Mouse (Mus musculus) hindbrain, embryonic 11.5 days (tissue): Measurements from ENCODE around the gene Olfr1366. TPM values are rescaled to one million over a fixed set of nuclear protein-coding genes. Genes with fewer than 3 reads are reported as not detected.

Experiments
- ATAC-seq: fragments of 200-750 bp; cut with Nextera tagmentation; 2 replicates; pipeline ENCODE4 v1.8.0; 2017; ENCODE audit warnings: mild to moderate bottlenecking, moderate TSS enrichment, moderate library complexity; ENCODE audit not compliant: low FRiP score
- DNase-seq: peaks from one replicate; pipeline ENCODE4 v3.0.0-alpha.2; 2015; ENCODE audit warnings: low spot score
- H3K27ac ChIP-seq: fragments of 300-500 bp; sonication (generic); 2 replicates; pipeline ENCODE4 v1.5.1; 2014; ENCODE audit warnings: mild to moderate bottlenecking, low read depth, low read length
- H3K27me3 ChIP-seq: fragments of 300-500 bp; sonication (generic); 2 replicates; pipeline ENCODE4 v1.6.1; 2014; ENCODE audit warnings: mild to moderate bottlenecking, low read length, moderate library complexity, mixed read lengths; ENCODE audit not compliant: control insufficient read depth, insufficient read depth
- H3K36me3 ChIP-seq: fragments of 300-500 bp; sonication (generic); 2 replicates; pipeline ENCODE4 v1.6.1; 2014; ENCODE audit warnings: mild to moderate bottlenecking, low read length, moderate library complexity, mixed read lengths; ENCODE audit not compliant: control insufficient read depth, insufficient read depth
- H3K4me1 ChIP-seq: fragments of 300-500 bp; sonication (generic); replicated peaks from 2 replicates; pipeline ENCODE4 v1.6.1; 2014; ENCODE audit warnings: low read length, mixed read lengths; ENCODE audit not compliant: control insufficient read depth, insufficient read depth
- H3K4me2 ChIP-seq: fragments of 300-500 bp; sonication (generic); replicated peaks from 2 replicates; pipeline ENCODE4 v1.6.1; 2014; ENCODE audit warnings: mild to moderate bottlenecking, low read depth, low read length
- H3K4me3 ChIP-seq: fragments of 300-500 bp; sonication (generic); 2 replicates; pipeline ENCODE4 v1.5.1; 2014; ENCODE audit warnings: low read depth, low read length
- H3K9ac ChIP-seq: fragments of 300-500 bp; sonication (generic); 2 replicates; pipeline ENCODE4 v1.6.1; 2014; ENCODE audit warnings: low read depth, low read length
- H3K9me3 ChIP-seq: fragments of 300-500 bp; sonication (generic); 2 replicates; pipeline ENCODE4 v1.6.1; 2016; ENCODE audit warnings: low read length; ENCODE audit not compliant: control insufficient read depth
- WGBS: fragments of 180-500 bp; shearing (Covaris S2); extraction: QIAGEN DNeasy Blood & Tissue Kit; methylation state at CpG from one replicate; pipeline ENCODE4 v1.1.7; 2014; 5-methylcytosine and 5-hydroxymethylcytosine counted together
- polyA plus RNA-seq: library from polyadenylated mRNA; unstranded; fragments of >200 nt; fragmentation: Nextera tagmentation; extraction: Ambion mirVana; gene quantifications from 2 replicates; pipeline ENCODE4 v1.2.1, GENCODE M21; 2014

Gene Olfr1366
- polyA plus RNA-seq: 0.05 and 0.25 TPM in 2 replicates

DNA sequence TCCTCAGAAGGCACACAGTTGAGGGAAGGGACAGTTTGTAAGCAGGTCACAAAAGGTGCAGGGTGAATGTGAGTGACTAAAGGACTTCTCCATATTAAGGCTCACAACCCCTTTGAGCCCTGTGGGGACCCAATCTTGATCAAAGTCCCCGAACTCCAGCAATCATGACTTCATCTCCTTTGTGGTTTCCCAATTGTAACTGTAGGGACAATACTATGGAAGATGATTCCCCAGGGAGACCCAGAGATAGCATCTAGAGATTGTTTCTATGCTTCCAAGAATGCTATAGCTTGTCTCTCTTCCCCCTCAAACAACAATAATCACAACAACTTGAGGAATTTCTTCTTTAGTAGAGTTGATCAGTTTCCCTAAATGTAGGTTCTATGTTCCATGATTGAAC lies at the start of gene Olfr1366:
TSS of gene Olfr1366 (minus strand) at position 101 of the 400 bp plus-strand sequence.
- Histone ChIP-seq H3K4me3 (no peak within 1 kb of the TSS), H3K27ac (no peak within 1 kb of the TSS), H3K9me3 (no peaks in the 10 kb centered on the region), H3K9ac (no peak within 1 kb of the TSS), H3K36me3 (no peaks in the 10 kb centered on the region), H3K27me3 (no peaks in the 10 kb centered on the region), H3K4me2 (no peak within 1 kb of the TSS), H3K4me1 (no peaks in the 10 kb centered on the region)
- 70% methylated on average over 1 of the region's 1 CpGs for WGBS
- ATAC-seq: no peak
- no peak for DNase-seq

DNA sequence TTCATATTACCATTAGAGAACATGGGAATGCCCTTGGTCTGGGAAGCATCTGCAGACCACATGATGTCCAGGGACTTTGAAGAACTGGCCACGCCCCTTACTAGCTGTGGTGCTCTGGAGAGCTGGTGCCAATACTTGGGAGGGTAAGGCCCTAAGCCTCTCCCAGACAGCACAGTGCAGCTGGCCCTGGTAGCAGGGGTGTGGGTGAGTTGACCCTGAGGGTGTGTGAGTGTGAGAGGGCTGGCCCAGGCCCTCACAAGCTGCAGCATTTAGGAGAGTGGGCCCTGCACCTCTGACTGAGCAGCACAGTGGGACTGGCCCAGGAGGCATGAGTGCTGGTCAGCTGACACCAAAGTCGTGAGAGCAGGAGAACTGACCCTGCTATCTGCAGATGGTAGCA lies 49.0 kb upstream of the Olfr1366 start:
- Histone ChIP-seq H3K4me1 (no peaks in the 10 kb centered on the region), H3K27me3 (no peaks in the 10 kb centered on the region), H3K36me3 (no peaks in the 10 kb centered on the region), H3K9me3 (no peaks in the 10 kb centered on the region), H3K9ac (no peak overlapping the region), H3K4me2 (no peak overlapping the region), H3K27ac (no peak overlapping the region), H3K4me3 (no peak overlapping the region)
- ATAC-seq (0 out of 2 replicates have a peak, but pooled peaks have one; percentile 25), DNase-seq (no peak)
- WGBS: 60% methylated on average over 2 of the region's 2 CpGs

GRCm38 (mm10) chr13:21581659-21582058 lies 39.1 kb upstream of the Olfr1366 start, which contains the start of gene Olfr1364:
TSS of gene Olfr1364 (minus strand) at chr13:21581759.
- H3K4me1 ChIP-seq: no peaks in the 10 kb centered on the region
- WGBS: 88% methylated on average over 2 of the region's 2 CpGs
- no peaks in the 10 kb centered on the region for H3K27me3 ChIP-seq
- H3K4me3 ChIP-seq: no peak within 1 kb of the TSS
- no peaks in the 10 kb centered on the region for H3K36me3 ChIP-seq
- H3K27ac ChIP-seq: no peak within 1 kb of the TSS
- H3K9ac ChIP-seq: no peak within 1 kb of the TSS
- no peaks in the 10 kb centered on the region for H3K9me3 ChIP-seq
- no peak for DNase-seq
- ATAC-seq: no peak
- no peak within 1 kb of the TSS for H3K4me2 ChIP-seq

- H3K4me1 ChIP-seq: no peaks in the 10 kb centered on the region
- no peaks in the 10 kb centered on the region for H3K27me3 ChIP-seq
- DNase-seq (no peak), ATAC-seq (no peak)
- H3K4me2 ChIP-seq: no peak within 1 kb of the TSS
- 70% methylated on average over 1 of the region's 1 CpGs for WGBS
- H3K9me3 ChIP-seq: no peaks in the 10 kb centered on the region
- no peaks in the 10 kb centered on the region for H3K36me3 ChIP-seq
- H3K9ac ChIP-seq: no peak within 1 kb of the TSS
- H3K27ac ChIP-seq: no peak within 1 kb of the TSS
- no peak within 1 kb of the TSS for H3K4me3 ChIP-seq
Observed at GRCm38 (mm10) chr13:21559793-21560192, 17.2 kb upstream of the Olfr1366 start, which contains the start of gene Olfr1535. TSS of gene Olfr1535 (minus strand) at chr13:21559893.

GRCm38 (mm10) chr13:21550416-21551110 lies 8.0 kb upstream of the Olfr1366 start:
- H3K4me3 ChIP-seq: no peak overlapping the region
- 58% methylated on average over 3 of the region's 3 CpGs for WGBS
- no peak overlapping the region for H3K27ac ChIP-seq
- H3K4me2 ChIP-seq: no peak overlapping the region
- no peaks in the 10 kb centered on the region for H3K4me1 ChIP-seq
- DNase-seq (no peak), ATAC-seq (no peak)
- H3K9me3 ChIP-seq: no peaks in the 10 kb centered on the region
- no peaks in the 10 kb centered on the region for H3K36me3 ChIP-seq
- no peak overlapping the region for H3K9ac ChIP-seq
- no peaks in the 10 kb centered on the region for H3K27me3 ChIP-seq

- ATAC-seq (no peak), DNase-seq (no peak)
- no peak overlapping the region for H3K4me2 ChIP-seq
- no peaks in the 10 kb centered on the region for H3K27me3 ChIP-seq
- H3K4me3 ChIP-seq: no peak overlapping the region
- no peaks in the 10 kb centered on the region for H3K9me3 ChIP-seq
- H3K9ac ChIP-seq: no peak overlapping the region
- WGBS: 94% methylated on average over 3 of the region's 3 CpGs
- no peaks in the 10 kb centered on the region for H3K36me3 ChIP-seq
- no peak overlapping the region for H3K27ac ChIP-seq
- H3K4me1 ChIP-seq: no peaks in the 10 kb centered on the region
Observed at GRCm38 (mm10) chr13:21549487-21549886, 6.9 kb upstream of the Olfr1366 start.

GRCm38 (mm10) chr13:21530781-21531201 lies 11.8 kb downstream of the Olfr1366 start, which contains the start of gene Zkscan8:
TSS of gene Zkscan8 (minus strand) at chr13:21531120.
- Histone ChIP-seq H3K27me3 (no peaks in the 10 kb centered on the region), H3K9ac (peak within 1 kb of the TSS; percentile 99), H3K4me3 (peak within 1 kb of the TSS; percentile 90), H3K4me2 (peak within 1 kb of the TSS; percentile 49), H3K36me3 (no peaks in the 10 kb centered on the region), H3K4me1 (no peaks in the 10 kb centered on the region), H3K27ac (peak within 1 kb of the TSS; percentile 90), H3K9me3 (no peaks in the 10 kb centered on the region)
- DNase-seq: peak; percentile 89
- under 1% methylated on average over 37 of the region's 39 CpGs for WGBS
- peak; percentile 99 for ATAC-seq

DNA sequence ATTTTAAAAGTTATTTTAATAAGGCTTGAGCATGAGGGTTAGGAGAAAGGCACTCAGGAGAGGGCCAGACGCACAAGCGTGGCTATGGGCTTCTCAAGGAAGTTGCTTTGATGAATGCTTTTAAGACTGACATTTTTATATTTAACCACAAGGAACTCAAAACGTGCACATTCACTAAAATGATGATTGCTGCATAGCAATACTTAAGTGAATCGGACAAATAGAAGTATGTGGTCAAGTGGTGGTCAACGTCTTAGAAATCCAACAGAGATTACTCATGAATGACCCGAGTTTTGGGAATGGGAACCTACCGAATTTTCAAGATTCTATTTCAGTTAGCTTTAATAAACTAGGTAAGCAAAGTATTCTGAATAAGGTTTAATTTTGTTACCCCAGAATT lies 12.5 kb downstream of the Olfr1366 start:
- H3K4me1 ChIP-seq: no peaks in the 10 kb centered on the region
- no peak overlapping the region for H3K27ac ChIP-seq
- DNase-seq: peak; percentile 19
- no peaks in the 10 kb centered on the region for H3K36me3 ChIP-seq
- ATAC-seq: no peak
- no peaks in the 10 kb centered on the region for H3K27me3 ChIP-seq
- 54% methylated on average over 7 of the region's 7 CpGs for WGBS
- peak overlapping the region; percentile 90 for H3K4me3 ChIP-seq
- no peak overlapping the region for H3K9ac ChIP-seq
- H3K4me2 ChIP-seq: peak overlapping the region; percentile 41
- H3K9me3 ChIP-seq: no peaks in the 10 kb centered on the region

DNA sequence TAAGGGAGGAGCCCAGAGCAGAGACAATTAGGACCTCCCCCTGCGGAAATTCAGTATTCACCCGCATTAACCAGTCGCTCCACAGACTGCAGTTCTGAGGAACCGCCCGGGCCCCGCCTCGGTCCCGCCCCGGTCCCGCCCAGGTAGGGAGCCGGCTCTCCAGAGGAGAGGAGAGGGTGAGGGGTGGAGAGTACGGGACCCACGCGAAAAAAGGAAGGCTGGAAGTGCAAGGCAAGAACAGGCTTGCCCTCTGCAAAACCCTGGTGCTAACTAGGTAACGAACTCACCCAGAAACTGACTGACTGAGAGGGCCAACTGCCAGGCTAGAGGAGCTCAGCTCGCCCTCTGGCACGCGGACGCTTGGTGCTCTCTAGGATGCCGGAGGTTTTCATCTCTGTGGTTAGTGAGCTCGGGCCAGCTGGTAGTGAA lies 36.4 kb downstream of the Olfr1366 start:
- H3K36me3 ChIP-seq: no peaks in the 10 kb centered on the region
- peak overlapping the region; percentile 68 for H3K4me3 ChIP-seq
- peak; percentile 98 for ATAC-seq
- peak overlapping the region; percentile 60; the same call in 1 of the 2 replicates for H3K27ac ChIP-seq
- peak overlapping the region; percentile 73 for H3K9ac ChIP-seq
- DNase-seq: peak; percentile 85
- no peaks in the 10 kb centered on the region for H3K4me1 ChIP-seq
- H3K9me3 ChIP-seq: no peaks in the 10 kb centered on the region
- under 1% methylated on average over 20 of the region's 21 CpGs for WGBS
- peak overlapping the region; percentile 35 for H3K4me2 ChIP-seq
- no peaks in the 10 kb centered on the region for H3K27me3 ChIP-seq
